8 mouse cellular contexts compared by ENCODE assay signal in genomic region chr8:121104049-121104818, GRCm38 (mm10). TPM values are rescaled to one million over a fixed set of nuclear protein-coding genes. Genes with fewer than 3 reads are reported as not detected.
DNase-seq lines count a peak whose midpoint lies in the region; ATAC-seq lines count a peak whose summit lies in the region.

No protein-coding gene starts in this region.

- H3K9me3 ChIP-seq in kidney, embryonic 16.5 days (ENCODE audit: low read length): no peaks in the 10 kb centered on the region
- no peaks in the 10 kb centered on the region for H3K9me3 ChIP-seq in liver, embryonic 13.5 days (replicated peaks)

- H3K4me2 ChIP-seq in kidney, embryonic 16.5 days (replicated peaks; ENCODE audit: low read depth, low read length): no peak overlapping the region
- no peak overlapping the region for H3K4me2 ChIP-seq in liver, embryonic 13.5 days

- H3K27ac ChIP-seq in kidney, embryonic 16.5 days (ENCODE audit: low read length): no peak overlapping the region
- H3K27ac ChIP-seq in liver, embryonic 13.5 days: no peak overlapping the region

- no peak overlapping the region for H3K4me3 ChIP-seq in kidney, embryonic 16.5 days (ENCODE audit: low read length)
- H3K4me3 ChIP-seq in liver, embryonic 13.5 days (replicated peaks): no peak overlapping the region

- no peaks in the 10 kb centered on the region for H3K27me3 ChIP-seq in kidney, embryonic 16.5 days (ENCODE audit: insufficient read depth, low read length)
- H3K27me3 ChIP-seq in liver, embryonic 13.5 days: no peaks in the 10 kb centered on the region

- DNase-seq in CD8-positive naive resting alpha-beta T cell, adult 2 months (ENCODE audit: low read depth in 2 of 2, low spot score in 2 of 2): peak; percentile 65 to 75
- DNase-seq in adrenal gland, adult 2 months: peak; percentile 66
- peak; percentile 87 for DNase-seq in embryo, embryonic 11 days
- peak; percentile 66 to 89 for DNase-seq in heart, adult 18-20 months
- DNase-seq in liver, embryonic 13.5 days: peak; percentile 63
- DNase-seq in retina, embryonic 14.5 days (ENCODE audit: low spot score): peak; percentile 96
- DNase-seq in thymus, postnatal 4 days: peak; percentile 87

- ATAC-seq in kidney, embryonic 16.5 days (ENCODE audit: low FRiP score, low TSS enrichment): peak; percentile 36; the same call in 1 of the 2 replicates
- ATAC-seq in liver, embryonic 13.5 days (ENCODE audit: low read depth): no peak

- no peak overlapping the region for H3K9ac ChIP-seq in kidney, embryonic 16.5 days (replicated peaks; ENCODE audit: low read length)
- H3K9ac ChIP-seq in liver, embryonic 13.5 days: no peak overlapping the region

- H3K4me1 ChIP-seq in kidney, embryonic 16.5 days (ENCODE audit: insufficient read depth, low read length): peaks cover 11% of the 10 kb centered on the region
- H3K4me1 ChIP-seq in liver, embryonic 13.5 days (replicated peaks): peaks cover 18% of the 10 kb centered on the region

- H3K36me3 ChIP-seq in kidney, embryonic 16.5 days (ENCODE audit: insufficient read depth, low read length): peaks cover 35% of the 10 kb centered on the region
- peaks cover 61% of the 10 kb centered on the region for H3K36me3 ChIP-seq in liver, embryonic 13.5 days

- 44% methylated on average over 17 of the region's 17 CpGs for WGBS in kidney, embryonic 16.5 days
- WGBS in liver, embryonic 13.5 days (ENCODE audit: insufficient replicate concordance): 49% methylated on average over 17 of the region's 17 CpGs

RNA-seq across cellular contexts. Expression of gene Mthfsd, which starts 4.0 kb away (rescaled TPM):
- total RNA-seq in adrenal gland, adult 2 months (2021): 10 to 100 TPM; 31.8 to 35.6 TPM
- 62.7 and 65.6 TPM in 2 replicates for polyA plus RNA-seq in adrenal gland, adult 2 months (2012; rRNA removed)
- total RNA-seq in heart, adult 18-20 months (2021): 10 to 100 TPM; 12.7 to 13.0 TPM
- polyA plus RNA-seq in kidney, embryonic 16.5 days (2015; fragmentation: Nextera tagmentation; extraction: Ambion mirVana): 75.7 and 81.1 TPM in 2 replicates
- polyA plus RNA-seq in liver, embryonic 13.5 days (2015; fragmentation: Nextera tagmentation; extraction: Ambion mirVana): 25.6 and 26.9 TPM in 2 replicates

RNA-seq across cellular contexts. Expression of gene Foxc2, which starts 11.7 kb away (rescaled TPM):
- 1 to 10 TPM; 3.3 to 6.3 TPM for total RNA-seq in adrenal gland, adult 2 months (2021)
- polyA plus RNA-seq in adrenal gland, adult 2 months (2012; rRNA removed): 14.4 and 15.2 TPM in 2 replicates
- 1 to 10 TPM; 1.7 to 1.9 TPM for total RNA-seq in heart, adult 18-20 months (2021)
- polyA plus RNA-seq in kidney, embryonic 16.5 days (2015; fragmentation: Nextera tagmentation; extraction: Ambion mirVana): 24.9 and 27.3 TPM in 2 replicates
- 0.14 and 0.22 TPM in 2 replicates for polyA plus RNA-seq in liver, embryonic 13.5 days (2015; fragmentation: Nextera tagmentation; extraction: Ambion mirVana)

RNA-seq across cellular contexts. Expression of gene Foxf1, which starts 20.0 kb away (rescaled TPM):
- total RNA-seq in adrenal gland, adult 2 months (2021): under 1 TPM; 0.52 to 0.73 TPM
- polyA plus RNA-seq in adrenal gland, adult 2 months (2012; rRNA removed): 0.92 and 2.3 TPM in 2 replicates
- under 1 TPM; 0.15 to 0.31 TPM for total RNA-seq in heart, adult 18-20 months (2021)
- polyA plus RNA-seq in kidney, embryonic 16.5 days (2015; fragmentation: Nextera tagmentation; extraction: Ambion mirVana): 1.5 and 4.6 TPM in 2 replicates
- polyA plus RNA-seq in liver, embryonic 13.5 days (2015; fragmentation: Nextera tagmentation; extraction: Ambion mirVana): 5.6 and 5.9 TPM in 2 replicates

RNA-seq across cellular contexts. Expression of gene Foxl1, which starts 23.5 kb away (rescaled TPM):
- total RNA-seq in adrenal gland, adult 2 months (2021): under 1 TPM; 0.09 to 0.38 TPM
- 0.62 and 0.66 TPM in 2 replicates for polyA plus RNA-seq in adrenal gland, adult 2 months (2012; rRNA removed)
- total RNA-seq in heart, adult 18-20 months (2021): under 1 TPM; 0.10 to 0.18 TPM
- polyA plus RNA-seq in kidney, embryonic 16.5 days (2015; fragmentation: Nextera tagmentation; extraction: Ambion mirVana): 6.5 and 6.7 TPM in 2 replicates
- 0.13 and 0.14 TPM in 2 replicates for polyA plus RNA-seq in liver, embryonic 13.5 days (2015; fragmentation: Nextera tagmentation; extraction: Ambion mirVana)

Comparison
In these comparisons a context has a peak if more than half of its experiments do, and no peak if none do; other contexts are left out.
1. RNA of gene Foxc2, which starts 11.7 kb away (polyA plus RNA-seq): 24.9 to 27.3 TPM in kidney, embryonic 16.5 days and 14.4 to 15.2 TPM in adrenal gland, adult 2 months; 0.14 to 0.22 TPM in liver, embryonic 13.5 days; every median in the first group is over 10 times any median in the second.
2. Peak in every context shown above with its lines, with median percentiles within 50 percentile points of each other: DNase-seq.